In the genomic region with DNA sequence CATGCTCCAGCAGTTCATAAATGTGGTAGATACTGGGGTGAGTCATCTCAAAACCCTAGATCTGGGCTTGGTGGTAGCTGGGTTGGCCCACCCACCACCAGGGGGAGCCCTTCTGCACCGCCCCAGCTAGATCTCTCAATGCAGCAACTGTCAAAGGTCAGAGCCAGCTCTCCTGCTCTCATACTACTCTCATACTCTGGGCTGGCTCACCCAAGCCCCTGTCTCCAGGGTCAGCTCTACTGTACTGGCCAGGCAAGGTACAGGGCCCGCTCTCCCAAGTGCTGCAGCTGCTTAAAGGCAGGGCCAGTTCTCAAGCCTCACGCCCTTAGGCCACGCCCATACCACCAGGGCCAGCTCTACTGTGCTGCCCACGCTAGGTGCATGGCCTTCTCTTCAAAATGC, we compare ENCODE assay signal across 8 mouse cellular contexts. TPM values are rescaled to one million over a fixed set of nuclear protein-coding genes. Genes with fewer than 3 reads are reported as not detected.
A peak's percentile ranks its signal among the peaks of the same experiment; 100 is the strongest.
DNase-seq lines count a peak whose midpoint lies in the region; ATAC-seq lines count a peak whose summit lies in the region.

No protein-coding gene starts in this region.

- 55% methylated on average over 5 of the region's 5 CpGs for WGBS in hindbrain, embryonic 10.5 days
- 66% methylated on average over 5 of the region's 5 CpGs for WGBS in hindbrain, embryonic 14.5 days
- WGBS in heart, embryonic 11.5 days (ENCODE audit: insufficient replicate concordance) = 41% methylated on average over 5 of the region's 5 CpGs

- no peak for ATAC-seq in hindbrain, embryonic 14.5 days (ENCODE audit: low FRiP score)
- peak; percentile 49 for ATAC-seq in heart, embryonic 11.5 days (replicated peaks; ENCODE audit: insufficient number of reproducible peaks, low FRiP score, low TSS enrichment)

- H3K27me3 ChIP-seq in hindbrain, embryonic 10.5 days (ENCODE audit: insufficient read depth, poor library complexity, severe bottlenecking) = no peaks in the 10 kb centered on the region
- H3K27me3 ChIP-seq in hindbrain, embryonic 14.5 days (ENCODE audit: control insufficient read depth, insufficient read depth, low read length) = no peaks in the 10 kb centered on the region
- no peaks in the 10 kb centered on the region for H3K27me3 ChIP-seq in heart, embryonic 11.5 days (ENCODE audit: control insufficient read depth, insufficient read depth, low read length)
- H3K27me3 ChIP-seq in megakaryocyte, embryonic 14.5 days (replicated peaks) = no peaks in the 10 kb centered on the region
- no peaks in the 10 kb centered on the region for H3K27me3 ChIP-seq in splenic B cell, adult 2 months (ENCODE audit: control insufficient read depth, insufficient read depth, low read length, poor library complexity, severe bottlenecking)

- peaks cover 5% of the 10 kb centered on the region; the same call in 1 of the 2 replicates for H3K4me1 ChIP-seq in hindbrain, embryonic 10.5 days (replicated peaks)
- no peaks in the 10 kb centered on the region for H3K4me1 ChIP-seq in hindbrain, embryonic 14.5 days (replicated peaks; ENCODE audit: control insufficient read depth, insufficient read depth, low read length)
- no peaks in the 10 kb centered on the region for H3K4me1 ChIP-seq in heart, embryonic 11.5 days (ENCODE audit: control insufficient read depth, insufficient read depth, low read length)
- peaks cover 12% of the 10 kb centered on the region for H3K4me1 ChIP-seq in megakaryocyte, embryonic 14.5 days

- DNase-seq in hindbrain, embryonic 10.5 days (ENCODE audit: low spot score) = peak; percentile 48
- no peak for DNase-seq in hindbrain, embryonic 14.5 days (ENCODE audit: low spot score)
- DNase-seq in adrenal gland, adult (ENCODE audit: inconsistent age in 2 of 2, low spot score in 1 of 2) = peak; percentile 85 to 96
- peak; percentile 61 for DNase-seq in embryo, embryonic 10 days (ENCODE audit: low spot score)
- peak; percentile 78 to 79 for DNase-seq in kidney, postnatal 25 days
- DNase-seq in splenic B cell, adult 2 months (ENCODE audit: low read depth, low spot score) = peak; percentile 80

- no peak overlapping the region for H3K9ac ChIP-seq in hindbrain, embryonic 14.5 days
- H3K9ac ChIP-seq in heart, embryonic 11.5 days (ENCODE audit: low read depth, low read length) = no peak overlapping the region

- H3K27ac ChIP-seq in hindbrain, embryonic 10.5 days = no peak overlapping the region
- no peak overlapping the region for H3K27ac ChIP-seq in hindbrain, embryonic 14.5 days
- no peak overlapping the region for H3K27ac ChIP-seq in heart, embryonic 11.5 days (ENCODE audit: low read depth, low read length)

- H3K4me2 ChIP-seq in hindbrain, embryonic 14.5 days (replicated peaks) = no peak overlapping the region
- H3K4me2 ChIP-seq in heart, embryonic 11.5 days = peak overlapping the region; percentile 35

- H3K4me3 ChIP-seq in hindbrain, embryonic 10.5 days = no peak overlapping the region
- H3K4me3 ChIP-seq in hindbrain, embryonic 14.5 days (replicated peaks; ENCODE audit: low read length) = no peak overlapping the region
- H3K4me3 ChIP-seq in heart, embryonic 11.5 days (ENCODE audit: low read depth, low read length) = no peak overlapping the region
- H3K4me3 ChIP-seq in megakaryocyte, embryonic 14.5 days (replicated peaks) = peak overlapping the region; percentile 0

- 0 out of 2 replicates have a peak, but pooled peaks cover 3% of the 10 kb centered on the region for H3K9me3 ChIP-seq in hindbrain, embryonic 10.5 days
- no peaks in the 10 kb centered on the region for H3K9me3 ChIP-seq in hindbrain, embryonic 14.5 days (ENCODE audit: control insufficient read depth, low read length)
- no peaks in the 10 kb centered on the region for H3K9me3 ChIP-seq in heart, embryonic 11.5 days (replicated peaks; ENCODE audit: control insufficient read depth, low read length)
- H3K9me3 ChIP-seq in megakaryocyte, embryonic 14.5 days = peaks cover 5% of the 10 kb centered on the region; the same call in 1 of the 2 replicates

- peaks cover 2% of the 10 kb centered on the region for H3K36me3 ChIP-seq in hindbrain, embryonic 10.5 days
- 0 out of 2 replicates have a peak, but pooled peaks cover 1% of the 10 kb centered on the region for H3K36me3 ChIP-seq in hindbrain, embryonic 14.5 days (replicated peaks; ENCODE audit: control insufficient read depth, insufficient read depth)
- no peaks in the 10 kb centered on the region for H3K36me3 ChIP-seq in heart, embryonic 11.5 days (ENCODE audit: control insufficient read depth, insufficient read depth, low read length)
- no peaks in the 10 kb centered on the region for H3K36me3 ChIP-seq in megakaryocyte, embryonic 14.5 days (replicated peaks; ENCODE audit: low read length)
- H3K36me3 ChIP-seq in splenic B cell, adult 2 months (ENCODE audit: control insufficient read depth, insufficient read depth, low read length, poor library complexity, severe bottlenecking) = no peaks in the 10 kb centered on the region

RNA-seq across cellular contexts. Expression of gene Phospho2, which starts 13.5 kb away (rescaled TPM):
- polyA plus RNA-seq in hindbrain, embryonic 10.5 days (2016; fragmentation: Nextera tagmentation; extraction: Ambion mirVana) = 28.3 and 30.4 TPM in 2 replicates
- 40.2 and 47.0 TPM in 2 replicates for polyA plus RNA-seq in hindbrain, embryonic 14.5 days (2014; fragmentation: Nextera tagmentation; extraction: Ambion mirVana)
- 23.4 and 23.7 TPM in 2 replicates for polyA plus RNA-seq in heart, embryonic 11.5 days (2014; fragmentation: Nextera tagmentation; extraction: Ambion mirVana)
- 5.8 TPM in 1 of 2 replicates, not detected in the other for polyA plus RNA-seq in megakaryocyte, embryonic 14.5 days (2012; ENCODE audit: insufficient read depth, low replicate concordance)

RNA-seq across cellular contexts. Expression of gene Ccdc173, which starts 13.5 kb away (rescaled TPM):
- polyA plus RNA-seq in hindbrain, embryonic 10.5 days (2016; fragmentation: Nextera tagmentation; extraction: Ambion mirVana) = 3.0 and 4.0 TPM in 2 replicates
- 2.0 and 2.3 TPM in 2 replicates for polyA plus RNA-seq in hindbrain, embryonic 14.5 days (2014; fragmentation: Nextera tagmentation; extraction: Ambion mirVana)
- polyA plus RNA-seq in heart, embryonic 11.5 days (2014; fragmentation: Nextera tagmentation; extraction: Ambion mirVana) = 1.0 and 2.0 TPM in 2 replicates
- polyA plus RNA-seq in megakaryocyte, embryonic 14.5 days (2012; ENCODE audit: insufficient read depth, low replicate concordance) = 0.54 TPM in 1 of 2 replicates, not detected in the other

RNA-seq across cellular contexts. Expression of gene Klhl23, which starts 18.8 kb away (rescaled TPM):
- polyA plus RNA-seq in hindbrain, embryonic 10.5 days (2016; fragmentation: Nextera tagmentation; extraction: Ambion mirVana) = 23.1 and 23.2 TPM in 2 replicates
- 106 and 112 TPM in 2 replicates for polyA plus RNA-seq in hindbrain, embryonic 14.5 days (2014; fragmentation: Nextera tagmentation; extraction: Ambion mirVana)
- polyA plus RNA-seq in heart, embryonic 11.5 days (2014; fragmentation: Nextera tagmentation; extraction: Ambion mirVana) = 53.7 and 62.6 TPM in 2 replicates
- polyA plus RNA-seq in megakaryocyte, embryonic 14.5 days (2012; ENCODE audit: insufficient read depth, low replicate concordance) = 0.20 and 3.8 TPM in 2 replicates

RNA-seq across cellular contexts. Expression of gene Ssb, which starts 58.5 kb away (rescaled TPM):
- 215 and 355 TPM in 2 replicates for polyA plus RNA-seq in hindbrain, embryonic 10.5 days (2016; fragmentation: Nextera tagmentation; extraction: Ambion mirVana)
- polyA plus RNA-seq in hindbrain, embryonic 14.5 days (2014; fragmentation: Nextera tagmentation; extraction: Ambion mirVana) = 225 and 239 TPM in 2 replicates
- 229 and 233 TPM in 2 replicates for polyA plus RNA-seq in heart, embryonic 11.5 days (2014; fragmentation: Nextera tagmentation; extraction: Ambion mirVana)
- 26.3 TPM in 1 of 2 replicates, not detected in the other for polyA plus RNA-seq in megakaryocyte, embryonic 14.5 days (2012; ENCODE audit: insufficient read depth, low replicate concordance)
